Mouse (Mus musculus): ENCODE measurements at regions not wholly inside any gene's neighbourhood (a gene's known extent, or its start where the extent isn't known, plus 50 kb on each side); places are given as distances from the start of the nearest gene placed in this dataset.

GRCm38 (mm10) chr19:30433141-30433540, 116.3 kb downstream of the Dkk1 start:
- no peak for DNase-seq (ENCODE audit: low spot score)

GRCm38 (mm10) chr19:30435054-30435738, 114.3 kb downstream of the Dkk1 start:
- no peak for DNase-seq (ENCODE audit: low spot score)

- DNase-seq (ENCODE audit: low spot score), result no peak
These were observed 98.5 kb downstream of the Dkk1 start for GRCm38 (mm10) chr19:30450869-30451542.

GRCm38 (mm10) chr19:30451543-30451920, 97.9 kb downstream of the Dkk1 start:
- DNase-seq (ENCODE audit: low spot score), result no peak

GRCm38 (mm10) chr19:30452671-30453070, 96.8 kb downstream of the Dkk1 start:
- DNase-seq (ENCODE audit: low spot score), result no peak

GRCm38 (mm10) chr19:30483436-30483835, 66.0 kb downstream of the Dkk1 start:
- DNase-seq (ENCODE audit: low spot score), result no peak

GRCm38 (mm10) chr19:30489786-30490185, 59.7 kb downstream of the Dkk1 start:
- DNase-seq (ENCODE audit: low spot score), result no peak

GRCm38 (mm10) chr19:30490916-30491315, 58.5 kb downstream of the Dkk1 start:
- no peak for DNase-seq (ENCODE audit: low spot score)

All from adipocyte (in vitro differentiated cells).